Mouse (Mus musculus): ENCODE measurements around the gene Palld. TPM values are rescaled to one million over a fixed set of nuclear protein-coding genes. Genes with fewer than 3 reads are reported as not detected.

Gene Palld
- polyA plus RNA-seq, 1 experiment: 47.5 TPM

GRCm38 (mm10) chr8:61712426-61712825 is 190.1 kb downstream of the Palld start:
- TF ChIP-seq POLR2A (IDR thresholded peaks at IDR 0.05; ENCODE audit: low read depth, low read length) (no peak), CTCF (conservative IDR thresholded peaks at IDR 0.05; ENCODE audit: insufficient read depth, insufficient read length, low read depth, low read length) (no peak)
- Histone ChIP-seq H3K27me3 (replicated peaks; ENCODE audit: control insufficient read depth, insufficient read depth, low read length) (no peaks in the 10 kb centered on the region), H3K36me3 (ENCODE audit: control insufficient read depth, insufficient read depth, low read length) (no peaks in the 10 kb centered on the region), H3K4me1 (ENCODE audit: control insufficient read depth, insufficient read depth, low read length) (no peaks in the 10 kb centered on the region), H3K27ac (ENCODE audit: insufficient read depth, low read depth, low read length) (no peak overlapping the region), H3K4me3 (ENCODE audit: insufficient read depth, low read depth, low read length) (no peak overlapping the region)
- DNase-seq: no peak
- 81% methylated on average over 2 of the region's 2 CpGs for WGBS

DNA sequence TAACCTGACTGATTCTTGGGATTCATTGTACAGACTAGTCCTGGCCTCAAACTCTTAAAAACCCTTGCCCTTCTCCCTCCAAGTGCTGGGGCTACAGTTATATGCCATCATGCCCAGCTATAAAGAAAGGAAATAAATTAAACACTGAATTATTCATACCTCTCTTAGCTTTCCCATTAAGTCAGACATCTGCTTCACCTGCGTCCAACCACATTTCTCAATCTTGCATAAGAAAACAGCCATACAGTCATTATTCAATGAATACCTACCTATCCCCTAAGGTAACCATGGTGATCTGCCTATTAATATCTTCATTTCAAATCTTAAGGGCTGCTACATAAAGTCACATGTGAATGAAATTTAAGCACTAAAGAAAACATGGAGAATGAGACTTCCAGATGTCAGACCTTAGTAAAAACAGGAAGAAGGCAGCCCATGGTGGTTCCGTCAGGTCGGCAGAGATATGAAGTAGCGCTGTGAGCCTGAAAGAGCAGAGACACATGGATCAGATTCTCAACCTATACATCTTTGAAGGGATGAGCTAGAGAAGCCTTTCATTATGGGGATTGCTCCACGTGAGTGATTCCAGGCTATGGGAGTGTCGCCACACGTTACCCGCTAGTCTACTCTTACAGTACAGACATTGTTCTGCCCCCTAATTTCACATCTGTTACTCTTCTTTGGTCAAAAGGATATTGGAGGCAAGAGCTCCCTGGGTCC is 193.7 kb downstream of the Palld start:
- H3K4me3 ChIP-seq (ENCODE audit: insufficient read depth, low read depth, low read length): no peak overlapping the region
- DNase-seq: no peak
- H3K36me3 ChIP-seq (ENCODE audit: control insufficient read depth, insufficient read depth, low read length): no peaks in the 10 kb centered on the region
- WGBS: 76% methylated on average over 8 of the region's 8 CpGs
- TF ChIP-seq POLR2A (IDR thresholded peaks at IDR 0.05; ENCODE audit: low read depth, low read length): no peak
- H3K27me3 ChIP-seq (replicated peaks; ENCODE audit: control insufficient read depth, insufficient read depth, low read length): no peaks in the 10 kb centered on the region; the same call in 1 of the 2 replicates
- no peak overlapping the region for H3K27ac ChIP-seq (ENCODE audit: insufficient read depth, low read depth, low read length)
- no peaks in the 10 kb centered on the region for H3K4me1 ChIP-seq (ENCODE audit: control insufficient read depth, insufficient read depth, low read length)

GRCm38 (mm10) chr8:61705491-61705890 is 197.0 kb downstream of the Palld start:
- no peaks in the 10 kb centered on the region for H3K4me1 ChIP-seq (ENCODE audit: control insufficient read depth, insufficient read depth, low read length)
- no peaks in the 10 kb centered on the region; the same call in 1 of the 2 replicates for H3K27me3 ChIP-seq (replicated peaks; ENCODE audit: control insufficient read depth, insufficient read depth, low read length)
- 87% methylated on average over 3 of the region's 3 CpGs for WGBS
- TF ChIP-seq POLR2A (IDR thresholded peaks at IDR 0.05; ENCODE audit: low read depth, low read length): no peak
- DNase-seq: no peak
- no peaks in the 10 kb centered on the region for H3K36me3 ChIP-seq (ENCODE audit: control insufficient read depth, insufficient read depth, low read length)
- no peak overlapping the region for H3K4me3 ChIP-seq (ENCODE audit: insufficient read depth, low read depth, low read length)
- H3K27ac ChIP-seq (ENCODE audit: insufficient read depth, low read depth, low read length): no peak overlapping the region

GRCm38 (mm10) chr8:61702122-61702521 is 200.4 kb downstream of the Palld start:
- no peak for DNase-seq
- TF ChIP-seq CTCF (conservative IDR thresholded peaks at IDR 0.05; ENCODE audit: insufficient read depth, insufficient read length, low read depth, low read length): no peak
- no peak for TF ChIP-seq POLR2A (IDR thresholded peaks at IDR 0.05; ENCODE audit: low read depth, low read length)
- H3K4me3 ChIP-seq (ENCODE audit: insufficient read depth, low read depth, low read length): no peak overlapping the region
- H3K27ac ChIP-seq (ENCODE audit: insufficient read depth, low read depth, low read length): no peak overlapping the region
- no peaks in the 10 kb centered on the region for H3K4me1 ChIP-seq (ENCODE audit: control insufficient read depth, insufficient read depth, low read length)
- 79% methylated on average over 8 of the region's 8 CpGs for WGBS
- H3K36me3 ChIP-seq (ENCODE audit: control insufficient read depth, insufficient read depth, low read length): no peaks in the 10 kb centered on the region
- H3K27me3 ChIP-seq (replicated peaks; ENCODE audit: control insufficient read depth, insufficient read depth, low read length): no peaks in the 10 kb centered on the region; the same call in 1 of the 2 replicates

DNA sequence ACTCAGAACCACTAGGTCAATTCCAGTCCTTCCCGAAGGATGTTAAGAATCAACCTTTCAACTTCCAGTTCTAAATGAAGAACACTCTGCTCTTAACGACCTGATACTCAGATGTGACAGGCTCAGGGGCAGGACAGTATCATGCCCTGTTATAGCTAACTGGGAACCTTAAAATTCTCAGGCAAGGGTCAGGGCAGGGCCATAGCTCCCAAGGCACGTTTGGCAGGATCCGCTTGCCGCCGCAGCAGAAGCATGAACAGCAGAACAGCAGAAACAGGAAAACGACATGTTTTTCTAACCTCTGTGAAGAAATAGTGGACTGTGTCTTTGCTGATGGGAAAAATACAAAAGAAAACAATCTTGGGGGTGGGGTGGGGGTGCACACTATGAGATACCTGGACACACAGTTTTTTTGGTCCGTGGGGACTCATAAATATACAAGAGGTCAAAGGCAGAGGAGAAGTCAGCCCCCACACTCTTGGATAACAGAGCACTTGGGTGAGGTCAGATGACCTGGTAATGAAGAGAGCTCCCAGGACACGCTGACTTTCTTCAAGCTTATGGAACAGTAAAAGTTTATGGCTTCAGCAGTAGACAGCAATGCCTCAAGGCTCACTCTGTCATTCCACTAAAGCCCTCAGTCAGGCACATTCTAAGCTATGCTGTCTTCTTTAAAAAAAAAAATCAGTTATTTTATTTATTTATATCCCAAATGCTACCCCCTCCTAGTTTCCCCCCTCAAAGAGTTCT is 201.4 kb downstream of the Palld start:
- no peak overlapping the region for H3K4me3 ChIP-seq (ENCODE audit: insufficient read depth, low read depth, low read length)
- no peaks in the 10 kb centered on the region for H3K27me3 ChIP-seq (replicated peaks; ENCODE audit: control insufficient read depth, insufficient read depth, low read length)
- H3K36me3 ChIP-seq (ENCODE audit: control insufficient read depth, insufficient read depth, low read length): no peaks in the 10 kb centered on the region
- 20% methylated on average over 9 of the region's 9 CpGs for WGBS
- no peaks in the 10 kb centered on the region for H3K4me1 ChIP-seq (ENCODE audit: control insufficient read depth, insufficient read depth, low read length)
- peak; percentile 57 for DNase-seq
- no peak overlapping the region; the same call in 1 of the 2 replicates for H3K27ac ChIP-seq (ENCODE audit: insufficient read depth, low read depth, low read length)
- TF ChIP-seq POLR2A (IDR thresholded peaks at IDR 0.05; ENCODE audit: low read depth, low read length) (no peak), CTCF (conservative IDR thresholded peaks at IDR 0.05; ENCODE audit: insufficient read depth, insufficient read length, low read depth, low read length) (no peak)

DNA sequence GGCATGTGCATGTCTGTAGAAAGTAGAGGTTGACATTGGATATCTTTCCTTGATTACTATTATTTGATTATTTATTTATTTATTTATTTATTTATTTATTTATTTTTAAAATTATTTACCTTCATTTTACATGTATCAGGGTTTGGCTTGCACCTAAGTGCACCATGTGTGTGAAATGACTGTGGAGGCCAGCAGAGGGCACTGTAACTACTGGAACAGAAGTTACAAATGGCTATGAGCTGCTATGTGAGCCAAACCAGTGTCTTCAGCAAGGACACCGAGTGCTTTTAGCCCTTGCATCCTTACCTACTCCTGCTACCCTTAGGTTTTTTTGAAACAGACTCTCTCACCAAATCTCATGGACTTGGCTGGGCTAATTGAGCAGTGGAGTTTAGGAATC is 202.2 kb downstream of the Palld start:
- peak; percentile 36 for DNase-seq
- H3K36me3 ChIP-seq (ENCODE audit: control insufficient read depth, insufficient read depth, low read length): no peaks in the 10 kb centered on the region
- no peak overlapping the region for H3K27ac ChIP-seq (ENCODE audit: insufficient read depth, low read depth, low read length)
- WGBS: 76% methylated on average over 1 of the region's 1 CpGs
- H3K4me1 ChIP-seq (ENCODE audit: control insufficient read depth, insufficient read depth, low read length): no peaks in the 10 kb centered on the region
- no peak overlapping the region for H3K4me3 ChIP-seq (ENCODE audit: insufficient read depth, low read depth, low read length)
- H3K27me3 ChIP-seq (replicated peaks; ENCODE audit: control insufficient read depth, insufficient read depth, low read length): no peaks in the 10 kb centered on the region
- TF ChIP-seq CTCF (conservative IDR thresholded peaks at IDR 0.05; ENCODE audit: insufficient read depth, insufficient read length, low read depth, low read length): peak; percentile 58
- TF ChIP-seq POLR2A (IDR thresholded peaks at IDR 0.05; ENCODE audit: low read depth, low read length): no peak

DNA sequence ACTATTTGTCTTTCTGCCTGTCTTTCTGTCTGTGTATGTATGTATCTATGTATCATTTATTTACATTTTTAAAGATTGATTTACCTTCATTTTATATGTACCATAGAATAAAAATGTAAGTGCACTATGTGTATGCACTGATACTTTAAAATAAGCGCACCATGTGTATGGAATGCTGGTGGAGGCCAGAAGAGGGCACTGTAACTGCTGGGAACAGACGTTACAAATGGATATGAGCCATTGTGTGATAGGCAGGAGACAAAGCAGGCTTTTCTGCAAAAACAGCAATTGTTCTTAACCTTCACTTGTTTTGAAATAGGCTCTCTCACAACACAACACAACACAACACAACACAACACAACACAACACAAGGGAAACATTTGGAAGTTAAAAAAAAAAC is 203.5 kb downstream of the Palld start:
- Histone ChIP-seq H3K4me1 (ENCODE audit: control insufficient read depth, insufficient read depth, low read length) (no peaks in the 10 kb centered on the region), H3K27ac (ENCODE audit: insufficient read depth, low read depth, low read length) (no peak overlapping the region), H3K4me3 (ENCODE audit: insufficient read depth, low read depth, low read length) (no peak overlapping the region), H3K27me3 (replicated peaks; ENCODE audit: control insufficient read depth, insufficient read depth, low read length) (no peaks in the 10 kb centered on the region), H3K36me3 (ENCODE audit: control insufficient read depth, insufficient read depth, low read length) (no peaks in the 10 kb centered on the region)
- 77% methylated on average over 2 of the region's 2 CpGs for WGBS
- DNase-seq: no peak
- peak; percentile 31; the same call in 1 of the 2 replicates for TF ChIP-seq CTCF (conservative IDR thresholded peaks at IDR 0.05; ENCODE audit: insufficient read depth, insufficient read length, low read depth, low read length)
- no peak for TF ChIP-seq POLR2A (IDR thresholded peaks at IDR 0.05; ENCODE audit: low read depth, low read length)

Data from kidney, adult 2 months (tissue).